Mouse (Mus musculus) induced T-regulatory cell, adult 2 months (primary cell): ENCODE data around the gene Rassf8.

Source experiments
- DNase-seq: peaks from one replicate; pipeline ENCODE4 v3.0.0-alpha.2; 2012; ENCODE audit warnings: low read depth

The Rassf8 gene

DNA sequence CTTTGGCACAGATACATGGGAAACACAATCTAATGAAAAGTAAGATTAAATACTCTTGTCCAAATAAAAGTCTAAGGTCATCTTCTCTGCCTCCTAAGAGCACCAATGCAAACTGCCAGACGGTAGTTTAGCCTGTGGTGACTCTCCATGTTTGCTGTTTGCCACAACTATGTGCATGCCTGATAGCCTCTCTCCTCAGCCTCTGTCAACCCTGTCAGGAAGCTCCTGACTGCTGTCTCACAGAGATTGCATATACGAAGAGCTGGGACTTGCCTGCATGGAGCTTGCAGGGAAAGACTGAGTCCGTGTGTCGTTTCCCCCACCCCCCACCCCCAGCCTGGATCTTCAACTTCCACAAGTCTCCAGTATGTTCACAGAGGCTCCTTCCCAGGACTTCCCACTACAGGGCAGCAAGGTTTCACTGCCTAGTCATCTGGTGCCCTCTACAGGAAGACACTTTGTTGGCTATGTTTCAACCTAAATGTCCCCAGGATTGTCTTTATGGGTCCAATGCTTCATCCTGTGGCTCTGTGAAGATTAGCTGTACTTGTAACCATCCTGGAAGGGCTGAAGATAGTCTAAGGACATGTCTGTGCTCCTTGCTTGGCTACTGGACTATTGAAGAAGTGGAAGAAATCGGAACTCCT, 77.2 kb downstream of the Rassf8 start:
- DNase-seq: peak; percentile 25

- no peak for DNase-seq
Observed at GRCm38 (mm10) chr6:145826305-145826704, 79.8 kb downstream of the Rassf8 start.

DNA sequence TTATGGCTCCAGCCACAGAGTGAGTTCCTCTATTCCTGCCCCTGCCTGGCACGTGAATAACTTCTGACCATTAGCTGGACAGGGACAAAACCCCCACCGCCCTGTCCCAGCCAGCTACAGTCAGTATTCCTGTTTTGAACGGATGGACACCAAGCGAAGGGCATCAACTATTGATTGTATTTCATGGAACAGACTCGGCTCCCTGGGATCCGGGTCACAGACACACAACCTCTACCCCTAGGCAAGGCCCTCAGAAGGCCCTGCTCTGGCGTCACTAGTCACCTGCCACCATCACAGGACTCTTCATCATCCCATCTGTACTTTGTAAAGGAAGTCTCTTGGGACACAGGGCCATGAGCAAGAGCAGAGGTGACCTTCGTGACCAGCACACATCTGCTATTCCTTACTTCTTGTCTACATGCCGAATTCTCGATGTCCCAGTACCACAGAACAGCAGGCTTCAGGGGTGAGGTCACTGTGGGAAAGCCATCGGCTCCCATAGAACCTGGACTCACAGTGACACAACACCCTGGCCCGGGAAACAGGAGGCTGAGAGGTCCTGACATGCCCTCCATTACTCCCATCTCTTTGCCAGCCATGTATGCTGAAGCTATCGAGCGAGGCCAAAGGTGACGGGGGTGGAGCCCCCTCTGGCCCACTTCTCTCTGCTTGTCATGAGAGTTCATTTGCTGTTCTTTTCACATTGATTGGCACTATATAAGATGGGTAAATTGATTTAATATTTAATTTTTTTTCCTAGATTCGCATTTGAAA, 82.7 kb downstream of the Rassf8 start:
- DNase-seq: no peak

DNA sequence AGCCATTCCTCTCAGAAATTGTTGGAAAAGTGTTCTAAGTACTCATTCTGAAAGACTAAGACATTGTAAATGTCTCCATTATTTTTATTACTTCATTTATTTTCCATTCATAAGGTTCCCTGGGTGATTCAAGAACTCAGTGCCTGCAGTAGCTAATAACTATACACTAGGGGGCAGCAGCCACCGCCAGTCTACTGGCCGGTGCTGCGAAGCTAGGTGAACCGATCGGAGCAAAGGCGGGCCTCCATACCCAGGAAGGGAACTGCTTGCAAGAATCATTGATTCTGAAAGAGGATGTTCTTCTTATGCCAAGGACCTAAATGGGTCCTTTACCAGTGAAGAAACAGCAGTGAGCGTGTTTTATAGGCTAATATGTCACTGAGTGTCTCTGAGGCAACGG, 83.6 kb downstream of the Rassf8 start:
- DNase-seq: peak; percentile 79

GRCm38 (mm10) chr6:145830617-145831016, 84.1 kb downstream of the Rassf8 start:
- DNase-seq: no peak

GRCm38 (mm10) chr6:145832927-145833326, 86.4 kb downstream of the Rassf8 start:
- DNase-seq: no peak

DNA sequence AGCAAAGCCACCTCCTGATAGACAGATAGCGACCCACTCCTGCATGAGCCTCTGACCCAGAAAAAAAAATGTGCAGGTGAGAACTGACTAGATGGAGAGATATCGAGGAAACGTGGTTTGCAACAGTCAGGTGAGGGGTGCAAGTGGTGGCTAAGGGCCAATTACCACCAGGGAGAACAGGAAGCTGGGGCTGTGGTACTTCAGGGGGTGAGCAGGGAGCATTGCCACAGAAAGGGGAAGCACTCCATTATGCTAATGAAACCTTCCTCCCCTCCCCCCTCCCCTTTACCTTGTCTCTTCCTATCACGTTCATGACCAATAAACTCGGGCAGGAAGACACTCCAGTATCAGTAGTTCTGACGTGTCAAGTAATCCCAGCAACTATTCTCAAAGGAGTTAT, 88.8 kb downstream of the Rassf8 start:
- peak; percentile 43 for DNase-seq

GRCm38 (mm10) chr6:145845611-145846010, 99.1 kb downstream of the Rassf8 start:
- no peak for DNase-seq

GRCm38 (mm10) chr6:145846076-145846475, 99.5 kb downstream of the Rassf8 start:
- no peak for DNase-seq

DNA sequence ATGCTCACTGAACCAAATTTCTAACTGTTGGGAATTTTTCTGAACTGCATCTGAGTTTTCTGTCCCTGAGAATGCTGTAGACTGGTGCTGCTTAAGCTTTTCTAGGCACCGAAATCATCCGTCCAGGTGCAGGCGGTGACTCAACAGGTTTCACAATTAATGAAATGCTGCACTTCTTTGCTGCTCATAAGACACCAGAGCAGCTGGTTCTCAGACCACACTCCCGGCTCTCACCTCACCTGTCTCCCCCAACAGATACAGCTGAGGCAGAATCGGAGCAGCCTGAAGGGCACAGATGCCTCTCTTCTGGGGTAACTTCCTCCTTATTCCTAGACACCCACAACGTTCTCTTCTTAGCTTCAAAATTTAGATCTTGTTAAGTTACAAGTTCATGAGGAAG, 100.4 kb downstream of the Rassf8 start:
- DNase-seq: no peak

- no peak for DNase-seq
Observed at GRCm38 (mm10) chr6:145847661-145848060, 101.1 kb downstream of the Rassf8 start.

DNA sequence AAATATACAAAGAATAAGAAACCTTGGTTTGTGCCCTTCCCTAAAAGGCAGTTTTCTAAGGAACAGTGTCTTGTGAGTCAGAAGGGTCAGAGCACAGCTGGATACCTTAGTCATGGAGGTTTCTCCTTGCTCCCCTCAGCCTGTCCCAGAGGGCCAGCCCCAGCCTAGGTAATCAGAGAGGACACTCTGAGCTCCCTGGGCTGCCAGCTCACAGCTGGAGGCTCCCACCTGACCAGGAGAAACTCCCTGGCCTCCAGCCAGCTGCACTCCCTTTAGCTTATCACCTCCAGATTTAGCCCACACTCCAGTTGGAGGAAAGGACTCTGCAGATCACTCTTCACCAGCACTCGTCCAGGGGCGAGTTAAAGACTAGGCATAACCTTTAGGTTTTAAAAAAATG, 104.2 kb downstream of the Rassf8 start:
- DNase-seq: no peak

GRCm38 (mm10) chr6:145851956-145852355, 105.4 kb downstream of the Rassf8 start:
- DNase-seq: no peak

GRCm38 (mm10) chr6:145852708-145853107, 106.2 kb downstream of the Rassf8 start:
- no peak for DNase-seq

- DNase-seq: peak; percentile 54
Observed at GRCm38 (mm10) chr6:145853356-145854079, 107.0 kb downstream of the Rassf8 start.

DNA sequence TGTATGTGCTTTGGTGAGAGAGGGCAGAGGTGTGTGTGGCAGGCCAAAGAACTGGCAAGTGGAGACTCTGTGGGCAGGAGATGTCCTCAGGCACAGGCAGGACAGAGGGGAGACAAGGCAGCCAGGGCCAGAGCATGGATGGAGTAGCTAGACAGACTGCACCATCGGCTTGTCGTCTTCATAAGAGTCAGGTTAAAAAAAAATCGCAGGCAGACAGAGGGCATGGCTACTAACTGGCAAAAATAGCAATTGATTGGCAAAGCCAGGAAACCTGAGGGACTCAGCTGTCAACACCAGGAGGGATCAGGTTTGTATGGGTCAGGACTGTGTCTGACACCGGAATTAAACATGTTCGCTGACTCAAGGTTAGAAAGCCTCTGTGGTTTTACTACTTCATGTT, 108.2 kb downstream of the Rassf8 start:
- DNase-seq: no peak

GRCm38 (mm10) chr6:145855720-145856551, 109.4 kb downstream of the Rassf8 start:
- DNase-seq: peak; percentile 94

DNA sequence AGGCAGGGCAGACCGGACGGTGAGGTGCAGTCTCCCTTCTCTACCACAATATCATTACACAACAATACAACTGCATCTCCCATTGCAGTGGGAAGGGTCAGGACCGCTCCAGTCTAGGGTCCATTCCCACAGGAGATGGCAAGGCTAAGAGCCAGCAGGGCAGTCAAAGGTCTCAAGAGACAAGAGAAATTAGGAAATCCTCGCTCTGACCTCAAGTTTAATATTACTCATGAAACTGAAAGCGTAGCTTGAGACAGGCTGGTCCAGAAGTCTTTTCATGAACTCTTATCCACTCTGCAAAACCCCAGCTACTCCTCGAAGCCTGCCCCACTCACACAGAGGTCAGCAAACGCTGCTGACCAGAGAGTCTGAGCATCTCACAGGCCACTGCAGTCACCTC, 110.9 kb downstream of the Rassf8 start:
- no peak for DNase-seq

GRCm38 (mm10) chr6:145858414-145858813, 111.9 kb downstream of the Rassf8 start:
- DNase-seq: no peak

DNA sequence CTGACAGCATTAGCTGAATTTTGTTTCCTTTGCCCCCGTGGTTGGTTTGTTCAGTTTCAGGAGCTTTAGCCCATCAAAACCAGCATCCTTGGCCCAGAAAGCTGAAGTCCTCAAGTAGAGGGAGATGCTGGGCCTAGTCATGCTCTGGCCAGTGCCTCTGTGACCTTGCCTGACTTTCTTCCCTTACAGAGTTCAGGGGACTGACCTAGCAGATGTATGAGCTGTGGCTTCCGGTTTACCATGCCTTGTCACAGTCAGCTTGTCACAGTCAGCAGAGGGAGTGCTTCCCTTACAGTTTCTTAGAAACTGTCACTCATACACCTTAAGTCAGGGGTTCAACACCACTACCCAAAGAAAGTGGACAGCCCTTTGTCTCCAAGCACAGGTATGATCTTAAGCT, 113.8 kb downstream of the Rassf8 start:
- peak; percentile 61 for DNase-seq

DNA sequence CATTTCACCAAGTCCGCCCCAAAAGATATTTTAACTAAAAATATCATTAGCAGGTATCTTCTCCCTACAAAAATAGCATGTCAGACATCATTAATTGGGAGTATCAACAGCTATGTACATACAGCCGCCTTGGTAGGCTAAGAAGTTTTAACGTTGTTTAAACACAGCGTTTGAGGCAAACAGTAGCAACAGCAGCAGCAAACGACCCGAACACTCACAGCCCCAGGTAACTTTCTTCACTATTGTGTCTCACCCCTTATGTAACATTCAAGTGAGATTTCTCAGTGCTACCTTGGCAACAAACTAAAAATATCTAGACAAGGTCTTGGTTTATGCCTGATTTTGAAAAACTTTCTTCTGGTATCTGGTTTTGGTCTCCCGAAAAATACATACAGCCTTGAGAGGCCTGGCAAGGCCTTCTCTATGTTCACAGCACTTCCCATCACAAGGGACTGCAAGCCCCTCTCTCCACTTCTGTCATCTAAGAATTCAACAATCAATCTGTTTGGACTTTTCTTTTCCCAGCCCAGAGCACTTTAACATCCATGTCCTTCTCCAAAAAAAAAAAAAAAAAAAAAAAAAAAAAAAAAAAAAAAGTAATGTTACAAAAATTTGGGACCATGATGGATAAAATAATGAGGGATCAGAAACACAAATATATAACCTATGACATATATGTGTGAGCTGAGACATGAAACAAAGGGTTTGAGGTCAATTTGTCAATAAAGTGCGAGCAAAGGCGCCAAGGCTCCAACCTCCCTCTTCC, 115.1 kb downstream of the Rassf8 start:
- no peak for DNase-seq
